Mouse (Mus musculus): Measurements from ENCODE around the gene Scn7a. TPM values are rescaled to one million over a fixed set of nuclear protein-coding genes. Genes with fewer than 3 reads are reported as not detected.

Gene Scn7a
- polyA plus RNA-seq (2012) = not detected in 2 replicates

DNA sequence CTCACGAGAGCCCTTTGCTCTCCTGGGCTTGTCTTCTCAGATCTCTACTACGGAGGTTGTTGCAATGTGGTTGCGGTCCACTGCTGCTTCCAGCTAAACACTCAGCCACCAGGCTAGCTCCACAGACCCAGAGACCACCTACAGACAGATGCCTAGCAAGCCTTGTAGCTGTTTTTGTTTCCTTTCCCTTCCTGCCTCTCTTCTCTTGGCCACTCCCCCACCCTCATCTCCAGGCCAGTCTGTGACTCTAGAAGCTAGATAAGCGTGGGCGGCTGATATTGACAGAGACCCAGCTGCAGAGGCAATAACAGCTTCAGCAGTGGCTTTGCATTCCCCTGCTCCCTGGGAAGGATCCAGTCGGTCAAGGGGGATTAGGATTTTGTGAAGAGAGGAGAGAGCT, at the start of gene Scn7a:
Gene Scn7a (minus strand): TSS at position 150 of the 400 bp plus-strand sequence.
- no peak for TF ChIP-seq GATA1 (IDR thresholded peaks at IDR 0.05; ENCODE audit: low read length)

DNA sequence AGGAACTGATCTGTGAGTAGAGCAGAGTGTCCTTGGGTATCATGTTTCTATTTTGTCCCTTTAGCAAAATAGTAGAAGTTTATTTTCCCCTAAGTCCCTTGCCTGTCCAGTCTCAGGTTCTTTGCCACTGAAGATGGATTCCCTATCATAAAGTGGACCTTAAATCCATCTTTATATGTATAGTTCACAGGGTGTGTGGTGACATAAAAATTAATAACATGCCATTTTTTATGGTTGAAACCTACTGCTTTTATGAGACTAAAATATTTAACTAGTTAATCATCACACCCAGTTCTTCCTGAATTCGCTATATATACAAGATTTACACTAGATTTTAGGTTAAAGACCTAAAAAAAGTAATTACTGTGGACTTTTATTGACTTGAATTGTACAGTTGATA, 43.0 kb upstream of the Scn7a start:
- no peak for TF ChIP-seq GATA1 (IDR thresholded peaks at IDR 0.05; ENCODE audit: low read length)

DNA sequence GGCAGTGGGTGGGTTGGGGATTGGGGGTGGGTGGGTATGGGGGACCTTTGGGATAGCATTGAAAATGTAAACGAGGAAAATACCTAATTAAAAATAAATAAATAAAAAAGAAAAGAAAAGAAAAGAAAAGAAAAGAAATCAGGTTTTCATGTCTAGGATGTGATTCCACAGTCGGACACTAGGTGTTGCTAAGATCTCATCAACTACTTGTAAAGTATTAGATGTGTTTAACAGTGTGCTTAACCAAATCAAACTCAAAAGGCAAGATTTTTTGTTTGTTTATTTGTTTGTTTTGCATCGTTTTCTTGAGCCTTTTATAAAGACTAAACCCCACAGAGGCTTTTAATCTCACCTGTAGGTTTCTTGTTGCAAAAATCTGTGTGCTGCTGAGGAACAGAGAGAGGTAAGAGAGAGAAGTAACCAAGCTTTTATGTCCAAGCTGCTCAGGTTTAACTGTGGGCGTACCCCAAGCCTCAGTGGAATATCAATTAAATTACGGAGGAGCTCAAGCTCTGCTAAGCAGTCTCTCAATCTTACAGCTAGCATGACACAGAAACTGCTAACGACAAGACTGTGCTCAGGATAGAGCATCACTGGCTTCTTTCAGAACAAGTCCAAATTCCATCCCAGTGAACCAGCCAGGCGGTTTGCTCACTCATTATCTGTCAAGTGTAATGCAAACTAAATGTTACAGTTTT, 35.3 kb upstream of the Scn7a start:
- TF ChIP-seq GATA1 (IDR thresholded peaks at IDR 0.05; ENCODE audit: low read length) = no peak

DNA sequence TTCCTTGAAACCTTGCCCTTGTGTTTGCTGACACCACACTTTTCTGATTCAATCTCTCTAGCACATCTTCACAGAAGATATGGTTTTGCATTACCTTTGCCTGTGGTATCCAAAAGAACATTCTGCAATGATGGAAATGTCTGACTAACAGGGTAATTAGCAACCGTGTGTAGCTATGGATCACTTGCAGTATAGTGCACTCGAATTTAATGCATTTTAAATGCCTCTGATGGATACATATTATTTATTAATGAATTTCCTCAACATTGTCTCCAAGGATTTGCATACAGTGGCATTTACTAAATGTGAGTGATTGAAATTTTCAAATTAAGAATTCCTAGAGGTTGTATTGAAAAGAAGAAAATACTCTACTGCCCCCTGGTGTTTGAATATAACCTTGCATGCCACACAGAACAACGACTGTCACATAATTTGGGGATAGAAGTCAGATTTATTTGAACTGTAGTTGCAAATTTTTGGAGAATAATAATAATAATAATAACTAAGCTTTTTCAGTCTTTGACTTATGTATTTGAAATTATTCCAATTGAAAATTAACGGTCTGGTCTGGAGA, 15.0 kb upstream of the Scn7a start:
- no peak for TF ChIP-seq GATA1 (IDR thresholded peaks at IDR 0.05; ENCODE audit: low read length)

DNA sequence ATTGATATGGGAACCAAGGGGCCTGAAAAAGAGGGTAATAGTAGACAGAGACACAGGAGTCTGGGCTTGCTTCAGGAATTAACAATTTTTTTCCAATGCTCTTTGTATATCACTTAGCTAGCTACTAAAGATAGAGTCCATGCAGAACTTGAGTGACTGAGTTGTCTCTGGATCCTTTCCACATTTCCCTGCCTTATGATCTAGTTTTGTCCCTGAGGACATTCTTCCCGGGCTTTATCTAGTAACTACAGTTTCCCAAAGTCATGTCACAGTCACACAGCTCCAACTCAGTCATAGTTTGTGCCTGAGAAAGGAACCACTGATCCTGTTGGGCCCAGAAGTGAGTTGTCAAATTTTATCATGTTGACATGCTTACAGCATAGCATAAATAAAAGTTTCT, 12.8 kb upstream of the Scn7a start:
- TF ChIP-seq GATA1 (IDR thresholded peaks at IDR 0.05; ENCODE audit: low read length) = no peak

DNA sequence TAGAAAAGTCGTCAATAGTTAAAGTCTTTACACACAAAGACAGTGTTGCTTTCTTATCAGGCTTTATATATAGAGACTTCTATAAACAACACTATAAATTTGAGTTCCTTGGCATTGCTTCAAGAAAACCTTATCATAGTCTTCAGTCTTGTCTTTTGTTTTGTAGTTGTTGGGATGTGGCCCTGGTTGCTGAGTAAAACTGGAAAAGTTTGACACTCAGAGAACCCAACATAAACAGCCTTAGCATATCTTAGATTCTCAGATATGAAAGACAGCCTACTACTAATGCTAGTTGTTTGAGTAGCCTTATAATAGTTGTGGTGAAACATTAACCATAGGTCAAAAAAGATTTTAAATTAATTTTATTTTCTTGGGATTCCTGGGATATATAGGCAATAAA, 6.9 kb upstream of the Scn7a start:
- no peak for TF ChIP-seq GATA1 (IDR thresholded peaks at IDR 0.05; ENCODE audit: low read length)

DNA sequence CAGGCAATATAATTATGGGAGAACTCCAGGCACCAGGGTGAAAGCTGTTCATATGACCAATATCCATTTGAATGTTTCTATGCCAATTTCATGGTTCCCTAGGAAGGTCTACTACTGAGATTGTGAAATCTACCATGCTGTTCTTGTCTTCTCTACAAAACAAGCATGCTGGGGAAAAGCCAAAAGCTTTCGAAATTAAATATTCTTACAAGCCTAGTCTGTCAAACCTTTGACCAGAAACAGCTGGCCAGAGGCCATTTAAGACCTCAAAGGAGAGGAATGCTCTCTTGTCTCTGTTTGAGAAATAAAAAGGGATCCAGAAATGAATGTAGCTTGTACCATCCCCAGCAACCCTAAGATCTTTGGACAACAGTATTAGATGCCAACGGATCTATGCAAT, 3.8 kb downstream of the Scn7a start:
- no peak for TF ChIP-seq GATA1 (IDR thresholded peaks at IDR 0.05; ENCODE audit: low read length)

DNA sequence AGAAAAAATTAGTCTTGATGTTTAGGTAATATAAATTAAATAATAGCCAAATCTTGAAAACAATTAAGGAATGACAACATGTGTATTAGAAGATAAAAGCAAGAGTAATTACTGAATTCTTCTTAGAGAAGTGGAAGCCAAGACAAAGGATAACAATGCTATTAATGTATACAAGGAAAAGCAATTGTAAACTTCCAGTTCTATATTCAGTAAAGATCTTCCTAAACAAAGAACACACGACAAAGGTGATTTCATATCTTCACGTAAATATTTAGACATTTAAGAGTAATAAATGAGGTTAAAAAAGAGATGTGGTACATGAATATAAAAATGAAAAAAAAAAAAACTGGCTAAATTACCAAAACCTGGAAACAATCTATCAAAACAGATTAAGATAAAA, 16.7 kb downstream of the Scn7a start:
- TF ChIP-seq GATA1 (IDR thresholded peaks at IDR 0.05; ENCODE audit: low read length) = no peak

DNA sequence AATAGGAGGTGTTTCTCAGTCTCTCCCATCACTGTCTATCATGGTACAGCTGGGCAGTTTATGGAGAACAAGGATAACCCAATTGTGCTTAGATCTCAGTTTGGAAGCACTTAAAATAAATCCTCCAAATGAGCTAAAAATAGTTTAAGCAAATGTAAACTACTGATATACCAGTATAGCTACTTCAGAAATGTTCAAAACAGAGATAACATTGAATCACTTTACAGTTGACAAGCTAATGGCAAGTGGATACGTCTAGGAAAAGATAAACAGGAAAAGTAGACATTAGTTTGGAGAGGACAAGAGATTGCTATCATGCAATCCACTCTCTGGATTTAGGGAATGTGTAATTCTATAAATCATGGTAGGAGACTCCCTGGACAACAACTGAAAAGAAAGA, 19.5 kb downstream of the Scn7a start:
- TF ChIP-seq GATA1 (IDR thresholded peaks at IDR 0.05; ENCODE audit: low read length) = no peak

DNA sequence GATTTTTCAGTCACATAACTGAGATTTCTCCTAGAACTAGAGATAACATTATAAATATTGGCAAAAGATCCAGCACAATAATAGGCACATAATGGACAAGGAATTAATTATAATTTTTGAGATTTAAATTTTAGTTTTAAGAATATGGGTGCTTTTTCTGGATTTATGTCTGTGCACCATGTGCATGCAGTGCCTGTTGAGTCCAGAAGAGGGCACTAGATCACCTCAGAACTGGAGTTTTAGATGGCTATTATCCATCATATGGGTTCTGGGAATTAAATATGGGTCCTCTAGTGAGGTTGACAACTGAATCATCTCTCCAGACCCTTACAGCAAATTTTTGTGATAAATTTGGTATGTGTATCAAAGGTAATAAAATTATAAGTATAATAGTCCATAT, 21.8 kb downstream of the Scn7a start:
- TF ChIP-seq GATA1 (IDR thresholded peaks at IDR 0.05; ENCODE audit: low read length) = no peak

DNA sequence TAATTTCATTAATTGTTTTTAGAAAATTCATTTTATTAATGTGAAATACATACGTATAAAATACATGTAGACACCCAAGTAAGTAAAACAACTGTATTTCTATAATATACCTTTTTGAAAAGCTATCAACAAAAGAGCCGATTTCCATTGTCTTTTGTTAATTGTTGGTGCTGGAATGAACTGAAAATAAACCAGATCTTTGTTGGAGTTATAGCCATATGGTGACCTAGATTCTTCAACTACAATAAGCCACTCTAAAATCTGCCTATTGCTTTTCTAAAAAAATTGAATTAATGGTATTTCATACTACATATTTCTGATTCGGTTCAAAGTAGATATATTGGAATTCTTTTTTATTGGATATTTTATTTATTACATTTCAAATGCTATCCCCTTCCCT, 56.7 kb downstream of the Scn7a start:
- no peak for TF ChIP-seq GATA1 (IDR thresholded peaks at IDR 0.05; ENCODE audit: low read length)

DNA sequence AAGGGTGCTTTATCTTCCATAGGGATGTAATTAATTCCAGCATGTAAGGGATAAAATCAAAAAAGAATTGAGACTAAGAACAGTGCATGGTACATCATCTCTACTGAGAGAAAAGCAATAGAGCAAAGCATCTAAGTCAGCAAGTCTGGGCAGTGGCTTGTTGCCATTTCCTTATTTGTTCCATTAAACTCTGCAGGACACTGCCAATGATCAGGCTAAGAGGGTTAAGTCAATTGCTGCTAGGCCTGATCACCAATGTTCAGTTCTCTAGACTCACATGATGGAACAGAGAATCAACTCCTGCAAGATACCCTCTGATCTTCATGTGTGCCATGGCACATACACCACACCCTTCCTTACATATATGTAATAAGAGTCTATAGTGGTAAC, 57.1 kb downstream of the Scn7a start:
- TF ChIP-seq GATA1 (IDR thresholded peaks at IDR 0.05; ENCODE audit: low read length) = no peak

DNA sequence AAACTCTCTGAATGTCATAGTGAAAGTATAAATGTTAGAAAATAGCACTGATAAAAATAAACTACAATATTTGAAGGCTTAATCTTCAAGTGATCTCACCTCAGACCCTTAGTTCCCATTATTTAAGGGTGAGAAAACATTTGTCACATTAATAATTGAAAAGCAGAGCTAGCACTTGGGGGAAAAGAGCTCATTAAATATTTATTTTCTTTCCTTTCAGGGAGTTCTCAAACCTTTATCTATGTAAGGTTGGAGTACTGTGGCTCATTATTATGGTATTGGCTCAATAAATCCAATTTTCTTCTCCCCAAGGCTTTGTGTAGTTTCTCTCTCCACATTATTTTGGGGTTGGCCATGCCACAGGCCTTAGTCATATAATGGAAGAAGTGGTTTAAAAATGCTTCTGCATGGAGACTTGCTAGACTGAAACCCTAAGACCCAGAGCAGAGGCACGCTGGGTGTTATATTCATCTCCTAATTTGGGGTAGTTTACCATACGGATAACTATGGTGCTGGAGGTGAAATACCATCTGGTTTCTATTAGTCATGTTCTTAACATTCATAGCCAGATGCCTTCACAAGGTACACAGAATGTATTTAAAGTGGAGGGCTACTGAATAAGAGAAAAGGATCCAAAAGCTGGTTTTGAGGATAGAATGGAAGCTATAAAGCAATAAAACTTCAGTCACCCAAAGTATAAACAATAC, 57.7 kb downstream of the Scn7a start:
- TF ChIP-seq GATA1 (IDR thresholded peaks at IDR 0.05; ENCODE audit: low read length) = no peak

DNA sequence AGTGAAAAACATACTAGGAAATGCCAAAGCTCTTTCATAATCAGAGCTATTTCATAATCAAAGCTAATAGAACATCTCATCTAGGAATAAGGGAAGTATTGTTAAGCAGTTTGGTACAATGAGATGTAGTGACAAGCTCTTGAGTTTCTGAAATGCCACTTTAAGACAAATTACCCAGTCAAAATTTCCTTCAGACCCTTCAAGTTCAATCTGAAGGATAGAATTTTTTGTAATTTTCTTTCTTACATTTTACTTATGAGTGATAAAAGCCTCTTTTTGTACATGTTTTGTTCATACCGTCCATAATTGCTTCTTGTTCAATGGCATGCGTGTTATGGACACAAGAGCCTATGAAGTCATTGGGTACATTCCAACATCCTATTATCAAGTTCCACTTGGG, 72.6 kb downstream of the Scn7a start:
- TF ChIP-seq GATA1 (IDR thresholded peaks at IDR 0.05; ENCODE audit: low read length) = no peak

DNA sequence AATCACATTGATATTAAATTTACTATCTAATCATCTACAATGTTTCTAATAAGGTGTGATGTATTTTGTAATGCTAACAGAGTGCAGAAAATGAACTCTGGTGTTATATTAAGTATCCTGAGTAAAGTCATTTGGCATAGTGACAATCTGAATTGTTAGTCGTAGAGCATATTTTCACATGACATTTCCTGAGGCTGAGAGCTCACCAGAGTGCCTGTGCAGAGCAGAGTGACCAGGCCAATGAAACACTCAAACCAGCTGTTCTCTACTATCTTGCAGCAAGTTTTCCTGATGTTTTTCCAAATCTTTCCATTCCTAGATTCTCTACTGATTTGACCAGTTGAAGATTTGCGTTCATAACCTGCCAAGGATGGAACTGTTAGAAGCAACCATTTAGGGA, 92.4 kb downstream of the Scn7a start:
- no peak for TF ChIP-seq GATA1 (IDR thresholded peaks at IDR 0.05; ENCODE audit: low read length)

DNA sequence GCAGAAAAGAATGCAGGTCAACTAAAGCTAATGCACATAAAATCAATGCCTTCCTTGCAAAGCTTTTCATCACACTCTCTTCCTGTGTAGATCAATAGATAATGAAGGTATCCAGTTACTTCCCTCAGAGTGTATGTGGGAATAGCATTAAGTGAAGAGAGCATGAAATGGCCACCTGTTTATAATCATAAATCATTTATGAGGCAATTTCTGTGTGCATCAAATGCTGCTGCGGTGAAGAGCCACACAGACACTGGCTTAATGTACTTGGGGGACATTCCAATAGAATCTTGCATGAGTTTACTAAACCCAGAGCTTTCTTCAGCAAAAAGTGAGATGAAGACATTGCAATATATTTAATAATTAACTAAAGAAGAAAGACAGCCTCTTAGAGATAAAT, 122.7 kb downstream of the Scn7a start:
- TF ChIP-seq GATA1 (IDR thresholded peaks at IDR 0.05; ENCODE audit: low read length) = no peak

DNA sequence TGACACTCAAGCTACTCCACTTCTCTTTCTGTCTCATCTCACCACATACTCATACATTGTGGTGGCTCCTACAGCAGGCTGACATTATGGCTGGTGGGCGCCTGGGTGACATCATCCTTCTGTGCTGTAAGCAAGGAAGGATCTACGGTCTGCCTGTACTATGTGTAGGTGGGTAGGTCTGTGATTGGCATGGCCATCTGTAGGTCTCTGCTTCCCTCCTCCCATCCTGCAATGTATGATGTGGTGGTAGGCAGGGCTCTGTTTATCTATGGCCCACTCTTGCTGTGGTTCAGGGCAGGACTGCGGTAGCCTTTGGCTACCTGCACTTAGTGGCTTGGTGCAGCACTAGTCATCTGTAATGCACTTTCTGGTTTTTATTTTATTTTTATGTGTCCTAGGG, 128.3 kb downstream of the Scn7a start:
- no peak for TF ChIP-seq GATA1 (IDR thresholded peaks at IDR 0.05; ENCODE audit: low read length)

Measured in G1E-ER4 (cell line).